Mouse (Mus musculus) right cerebral cortex, postnatal 25 days (tissue): ENCODE results near the gene Hist1h3f.

Source experiments
- DNase-seq: peaks from one replicate; pipeline ENCODE4 v3.0.0; 2022

Gene Hist1h3f

GRCm38 (mm10) chr13:23543965-23544786, at the start of gene Hist1h3f:
Hist1h3f (plus strand) TSS chr13:23544052.
- DNase-seq = peak; percentile 67

- no peak for DNase-seq
Measured at GRCm38 (mm10) chr13:23495526-23495925, 48.3 kb upstream of the Hist1h3f start.

GRCm38 (mm10) chr13:23497656-23498321, 46.1 kb upstream of the Hist1h3f start:
- DNase-seq = no peak

GRCm38 (mm10) chr13:23498653-23499052, 45.2 kb upstream of the Hist1h3f start:
- DNase-seq = no peak

- DNase-seq = no peak
Measured at GRCm38 (mm10) chr13:23499943-23500342, 43.9 kb upstream of the Hist1h3f start.

- DNase-seq = peak; percentile 74
Measured at GRCm38 (mm10) chr13:23500424-23501200, 43.2 kb upstream of the Hist1h3f start.

GRCm38 (mm10) chr13:23501511-23501910, 42.3 kb upstream of the Hist1h3f start:
- no peak for DNase-seq

- no peak for DNase-seq
Measured at GRCm38 (mm10) chr13:23502031-23502567, 41.8 kb upstream of the Hist1h3f start.

GRCm38 (mm10) chr13:23502916-23503315, 40.9 kb upstream of the Hist1h3f start:
- DNase-seq = no peak

- no peak for DNase-seq
Measured at GRCm38 (mm10) chr13:23503797-23504196, 40.1 kb upstream of the Hist1h3f start.

GRCm38 (mm10) chr13:23505662-23506345, 38.0 kb upstream of the Hist1h3f start:
- no peak for DNase-seq

- no peak for DNase-seq
Measured at GRCm38 (mm10) chr13:23506351-23506750, 37.5 kb upstream of the Hist1h3f start.

GRCm38 (mm10) chr13:23506819-23507515, 36.9 kb upstream of the Hist1h3f start:
- DNase-seq = no peak

- DNase-seq = no peak
Measured at GRCm38 (mm10) chr13:23510127-23510526, 33.7 kb upstream of the Hist1h3f start.

GRCm38 (mm10) chr13:23513517-23513916, 30.3 kb upstream of the Hist1h3f start:
- DNase-seq = no peak

- DNase-seq = no peak
Measured at GRCm38 (mm10) chr13:23515281-23515680, 28.6 kb upstream of the Hist1h3f start.

GRCm38 (mm10) chr13:23515826-23516620, 27.8 kb upstream of the Hist1h3f start:
- DNase-seq = no peak

- peak; percentile 52 for DNase-seq
Measured at GRCm38 (mm10) chr13:23516822-23517602, 26.8 kb upstream of the Hist1h3f start.

GRCm38 (mm10) chr13:23517603-23518294, 26.1 kb upstream of the Hist1h3f start:
- DNase-seq = peak; percentile 83

GRCm38 (mm10) chr13:23518295-23518603, 25.6 kb upstream of the Hist1h3f start:
- DNase-seq = no peak
